Mouse (Mus musculus): ENCODE measurements around the gene Smap2. TPM values are rescaled to one million over a fixed set of nuclear protein-coding genes. Genes with fewer than 3 reads are reported as not detected.

The Smap2 gene
- polyA plus RNA-seq, 1 experiment = 35.5 TPM

GRCm38 (mm10) chr4:120924554-120925299 lies 92.3 kb downstream of the Smap2 start, which contains the start of gene Exo5:
Exo5 (minus strand) TSS chr4:120925017.
- TF ChIP-seq POLR2A (IDR thresholded peaks at IDR 0.05; ENCODE audit: low read depth, low read length) = peak; percentile 99
- TF ChIP-seq CTCF (IDR thresholded peaks at IDR 0.05; ENCODE audit: borderline replicate concordance, insufficient read depth, low read length) = no peak
- H3K4me1 ChIP-seq (ENCODE audit: control insufficient read depth, insufficient read depth, low read length) = no peaks in the 10 kb centered on the region
- peak within 1 kb of the TSS; percentile 88 for H3K4me3 ChIP-seq (ENCODE audit: insufficient read depth, low read length)
- peak within 1 kb of the TSS; percentile 47 for H3K27ac ChIP-seq (ENCODE audit: insufficient read depth, low read length)

GRCm38 (mm10) chr4:120921461-120921860 lies 95.6 kb downstream of the Smap2 start:
- no peak overlapping the region for H3K27ac ChIP-seq (ENCODE audit: insufficient read depth, low read length)
- no peaks in the 10 kb centered on the region for H3K4me1 ChIP-seq (ENCODE audit: control insufficient read depth, insufficient read depth, low read length)
- TF ChIP-seq CTCF (IDR thresholded peaks at IDR 0.05; ENCODE audit: borderline replicate concordance, insufficient read depth, low read length) = no peak
- no peak for TF ChIP-seq POLR2A (IDR thresholded peaks at IDR 0.05; ENCODE audit: low read depth, low read length)
- H3K4me3 ChIP-seq (ENCODE audit: insufficient read depth, low read length) = no peak overlapping the region

Other genes with a start within 250 kb of the Smap2 start
- 30.4 and 36.4 TPM in 2 replicates for gene Nfyc, start 185.7 kb downstream of the Smap2 start, polyA plus RNA-seq (2011; ENCODE audit: insufficient read length, low read depth, missing spikeins)
- gene Rims3, start 162.4 kb downstream of the Smap2 start, polyA plus RNA-seq (2011; ENCODE audit: insufficient read length, low read depth, missing spikeins) = not detected in 2 replicates
- 17.2 and 24.0 TPM in 2 replicates for gene Exo5, start 92.2 kb downstream of the Smap2 start, polyA plus RNA-seq (2011; ENCODE audit: insufficient read length, low read depth, missing spikeins)
- 1.2 and 1.5 TPM in 2 replicates for gene Zfp69, start 65.5 kb downstream of the Smap2 start, polyA plus RNA-seq (2011; ENCODE audit: insufficient read length, low read depth, missing spikeins)
- 0.58 TPM in 1 of 2 replicates, not detected in the other for gene Col9a2, start 22.1 kb upstream of the Smap2 start, polyA plus RNA-seq (2011; ENCODE audit: insufficient read length, low read depth, missing spikeins)
- 70.9 and 72.8 TPM in 2 replicates for gene Zmpste24, start 81.0 kb upstream of the Smap2 start, polyA plus RNA-seq (2011; ENCODE audit: insufficient read length, low read depth, missing spikeins)
- gene Tmco2, start 92.0 kb upstream of the Smap2 start, polyA plus RNA-seq (2011; ENCODE audit: insufficient read length, low read depth, missing spikeins) = not detected in 2 replicates
- gene Rlf, start 197.8 kb upstream of the Smap2 start, polyA plus RNA-seq (2011; ENCODE audit: insufficient read length, low read depth, missing spikeins) = 29.2 and 30.0 TPM in 2 replicates

Data from embryonic fibroblast, embryonic 13.5 days (primary cell).